Mouse (Mus musculus) limb, embryonic 11.5 days (tissue): Measurements from ENCODE around the gene Nbr1. TPM values are rescaled to one million over a fixed set of nuclear protein-coding genes. Genes with fewer than 3 reads are reported as not detected.
"Not testable (repeated sequence)": the region's sequence is repeated elsewhere in the genome, so short reads cannot be mapped to it uniquely, and the experiment has no call there.

ENCODE experiments used
- ATAC-seq: fragments of 200-750 bp; cut with Nextera tagmentation; 2 replicates; pipeline ENCODE4 v1.8.0; 2017; ENCODE audit warnings: low read depth; ENCODE audit not compliant: insufficient number of reproducible peaks, low FRiP score, low TSS enrichment
- DNase-seq: peaks from one replicate; pipeline ENCODE4 v3.0.0-alpha.2; 2015; ENCODE audit warnings: low spot score
- H3K27ac ChIP-seq: fragments of 300-500 bp; sonication (generic); replicated peaks from 2 replicates; pipeline ENCODE4 v1.5.1; 2014; ENCODE audit warnings: low read depth, mild to moderate bottlenecking, low read length
- H3K27me3 ChIP-seq: fragments of 300-500 bp; sonication (generic); 2 replicates; pipeline ENCODE4 v1.6.1; 2014; ENCODE audit warnings: mild to moderate bottlenecking, low read length, mixed read lengths; ENCODE audit not compliant: control insufficient read depth, insufficient read depth
- H3K36me3 ChIP-seq: fragments of 300-500 bp; sonication (generic); 2 replicates; pipeline ENCODE4 v1.6.1; 2014; ENCODE audit warnings: mild to moderate bottlenecking, low read length, moderate library complexity, mixed read lengths; ENCODE audit not compliant: control insufficient read depth, insufficient read depth
- H3K4me1 ChIP-seq: fragments of 300-500 bp; sonication (generic); 2 replicates; pipeline ENCODE4 v1.6.1; 2014; ENCODE audit warnings: low read length, mixed read lengths; ENCODE audit not compliant: control insufficient read depth, insufficient read depth
- H3K4me2 ChIP-seq: fragments of 300-500 bp; sonication (generic); 2 replicates; pipeline ENCODE4 v1.6.1; 2014; ENCODE audit warnings: low read depth, mild to moderate bottlenecking, moderate library complexity; ENCODE audit not compliant: severe bottlenecking
- H3K4me3 ChIP-seq: fragments of 300-500 bp; sonication (generic); 2 replicates; pipeline ENCODE4 v1.5.1; 2014; ENCODE audit warnings: low read depth, low read length
- H3K9ac ChIP-seq: fragments of 300-500 bp; sonication (generic); 2 replicates; pipeline ENCODE4 v1.6.1; 2014; ENCODE audit warnings: mild to moderate bottlenecking, low read length
- H3K9me3 ChIP-seq: fragments of 300-500 bp; sonication (generic); 2 replicates; pipeline ENCODE4 v1.6.1; 2016; ENCODE audit warnings: low read length; ENCODE audit not compliant: control insufficient read depth
- WGBS: fragments of 180-500 bp; shearing (Covaris S2); extraction: QIAGEN DNeasy Blood & Tissue Kit; methylation state at CpG from one replicate; pipeline ENCODE4 v1.1.7; 2014; 5-methylcytosine and 5-hydroxymethylcytosine counted together
- polyA plus RNA-seq: library from polyadenylated mRNA; unstranded; fragments of >200 nt; fragmentation: Nextera tagmentation; extraction: Ambion mirVana; gene quantifications from 2 replicates; pipeline ENCODE4 v1.2.1, GENCODE M21; 2014

Nbr1 gene
- polyA plus RNA-seq, 1 experiment from 2014 or later = 64.1 TPM

GRCm38 (mm10) chr11:101620022-101620655 is 68.2 kb downstream of the Nbr1 start:
- ATAC-seq, H3K9ac ChIP-seq, DNase-seq, H3K4me3 ChIP-seq, H3K27me3 ChIP-seq, H3K9me3 ChIP-seq, H3K27ac ChIP-seq, H3K4me2 ChIP-seq, H3K36me3 ChIP-seq: not testable (repeated sequence)
- WGBS = 89% methylated on average over 11 of the region's 11 CpGs
- H3K4me1 ChIP-seq = peaks cover 11% of the 10 kb centered on the region

- DNase-seq = no peak
- Histone ChIP-seq H3K4me1 (no peaks in the 10 kb centered on the region), H3K36me3 (no peaks in the 10 kb centered on the region), H3K4me2 (peak overlapping the region; percentile 58), H3K4me3 (peak overlapping the region; percentile 33), H3K9me3 (no peaks in the 10 kb centered on the region), H3K27me3 (no peaks in the 10 kb centered on the region), H3K27ac (peak overlapping the region; percentile 99; the same call in 1 of the 2 replicates), H3K9ac (peak overlapping the region; percentile 66)
- 4% methylated on average over 8 of the region's 8 CpGs for WGBS
- peak; percentile 48; the same call in 1 of the 2 replicates for ATAC-seq
These were observed 74.7 kb downstream of the Nbr1 start for GRCm38 (mm10) chr11:101626649-101626994.

GRCm38 (mm10) chr11:101626995-101627856 is 75.3 kb downstream of the Nbr1 start, which contains the start of gene Rdm1:
Rdm1 (plus strand) TSS chr11:101627195.
- H3K9me3 ChIP-seq = no peaks in the 10 kb centered on the region
- no peaks in the 10 kb centered on the region for H3K36me3 ChIP-seq
- WGBS = under 1% methylated on average over 32 of the region's 34 CpGs
- no peaks in the 10 kb centered on the region for H3K4me1 ChIP-seq
- H3K27ac ChIP-seq = peak within 1 kb of the TSS; percentile 99
- peak within 1 kb of the TSS; percentile 69 for H3K9ac ChIP-seq
- no peaks in the 10 kb centered on the region for H3K27me3 ChIP-seq
- ATAC-seq (peak; percentile 85), DNase-seq (peak; percentile 92)
- H3K4me3 ChIP-seq = peak within 1 kb of the TSS; percentile 39
- H3K4me2 ChIP-seq = peak within 1 kb of the TSS; percentile 67

GRCm38 (mm10) chr11:101627857-101628559 is 76.1 kb downstream of the Nbr1 start:
- H3K9me3 ChIP-seq = no peaks in the 10 kb centered on the region
- no peaks in the 10 kb centered on the region for H3K27me3 ChIP-seq
- no peaks in the 10 kb centered on the region for H3K36me3 ChIP-seq
- under 1% methylated on average over 33 of the region's 33 CpGs for WGBS
- H3K4me1 ChIP-seq = no peaks in the 10 kb centered on the region
- peak overlapping the region; percentile 98 for H3K27ac ChIP-seq
- peak overlapping the region; percentile 67 for H3K4me2 ChIP-seq
- DNase-seq (peak; percentile 94), ATAC-seq (peak; percentile 60)
- peak overlapping the region; percentile 39 for H3K4me3 ChIP-seq
- H3K9ac ChIP-seq = peak overlapping the region; percentile 69

GRCm38 (mm10) chr11:101628733-101629417 is 76.9 kb downstream of the Nbr1 start:
- H3K9me3 ChIP-seq, DNase-seq, H3K27me3 ChIP-seq, H3K4me1 ChIP-seq, H3K9ac ChIP-seq, H3K36me3 ChIP-seq, H3K27ac ChIP-seq, ATAC-seq: not testable (repeated sequence)
- Histone ChIP-seq H3K4me2 (peak overlapping the region; percentile 67; the same call in 1 of the 2 replicates), H3K4me3 (peak overlapping the region; percentile 39; the same call in 1 of the 2 replicates)
- 64% methylated on average over 4 of the region's 5 CpGs for WGBS

Other genes starting within 250 kb of the Nbr1 start
- gene Becn1, start 249.9 kb upstream of the Nbr1 start, polyA plus RNA-seq = 135 and 139 TPM in 2 replicates
- gene Psme3, start 235.9 kb upstream of the Nbr1 start, polyA plus RNA-seq = 158 and 164 TPM in 2 replicates
- gene Aoc2, start 227.1 kb upstream of the Nbr1 start, polyA plus RNA-seq = 1.5 and 1.9 TPM in 2 replicates
- not detected in 2 replicates for gene Aoc3, start 221.5 kb upstream of the Nbr1 start, polyA plus RNA-seq
- not detected in 2 replicates for gene G6pc, start 184.6 kb upstream of the Nbr1 start, polyA plus RNA-seq
- 89.0 and 91.6 TPM in 2 replicates for gene Aarsd1, start 134.5 kb upstream of the Nbr1 start, polyA plus RNA-seq
- gene Gm27029, start 127.4 kb upstream of the Nbr1 start, polyA plus RNA-seq = 10.4 and 11.5 TPM in 2 replicates
- 13.3 and 14.4 TPM in 2 replicates for gene Rundc1, start 127.1 kb upstream of the Nbr1 start, polyA plus RNA-seq
- 4.3 and 4.5 TPM in 2 replicates for gene Ptges3l, start 126.8 kb upstream of the Nbr1 start, polyA plus RNA-seq
- gene Rpl27, start 109.9 kb upstream of the Nbr1 start, polyA plus RNA-seq = 459 and 489 TPM in 2 replicates
- 3.3 and 3.4 TPM in 2 replicates for gene Ifi35, start 103.7 kb upstream of the Nbr1 start, polyA plus RNA-seq
- 4.7 and 4.8 TPM in 2 replicates for gene Rnd2, start 87.2 kb upstream of the Nbr1 start, polyA plus RNA-seq
- 17.7 and 19.3 TPM in 2 replicates for gene Vat1, start 85.9 kb upstream of the Nbr1 start, polyA plus RNA-seq
- gene Brca1, start 194 bp upstream of the Nbr1 start, polyA plus RNA-seq = 23.2 and 23.3 TPM in 2 replicates
- gene Tmem106a, start 30.1 kb downstream of the Nbr1 start, polyA plus RNA-seq = 0.67 and 1.3 TPM in 2 replicates
- not detected in 2 replicates for gene Gm11634, start 47.1 kb downstream of the Nbr1 start, polyA plus RNA-seq
- 30.0 and 31.0 TPM in 2 replicates for gene Rdm1, start 75.0 kb downstream of the Nbr1 start, polyA plus RNA-seq
- 1.7 TPM in 2 replicates for gene Arl4d, start 113.4 kb downstream of the Nbr1 start, polyA plus RNA-seq
- gene Dhx8, start 180.8 kb downstream of the Nbr1 start, polyA plus RNA-seq = 52.0 and 61.8 TPM in 2 replicates
- 27.6 and 29.3 TPM in 2 replicates for gene Etv4, start 233.2 kb downstream of the Nbr1 start, polyA plus RNA-seq